Mouse (Mus musculus) liver, embryonic 14.5 days (tissue): ENCODE measurements at regions not wholly inside any gene's neighbourhood (a gene's known extent, or its start where the extent isn't known, plus 50 kb on each side); places are given as distances from the start of the nearest gene placed in this dataset.

Experiments used
- CTCF ChIP-seq: IDR thresholded peaks from 2 replicates; pipeline ENCODE4 v1.5.1; 2016; ENCODE audit warnings: antibody characterized with exemption, low read depth, control low read depth
- EP300 ChIP-seq: IDR thresholded peaks from 2 replicates; pipeline ENCODE4 v1.6.1; 2016; ENCODE audit warnings: antibody characterized with exemption, low read depth

GRCm38 (mm10) chr8:128107041-128107440, 251.4 kb upstream of the Nrp1 start:
- no peak for TF ChIP-seq CTCF
- no peak for TF ChIP-seq EP300
